Mouse (Mus musculus) ES-E14 (cell line): ENCODE measurements around the gene Rab42. TPM values are rescaled to one million over a fixed set of nuclear protein-coding genes. Genes with fewer than 3 reads are reported as not detected.
"Not testable (repeated sequence)": the region's sequence is repeated elsewhere in the genome, so short reads cannot be mapped to it uniquely, and the experiment has no call there.

ENCODE experiments used
- DNase-seq: peaks from one replicate; pipeline ENCODE4 v3.0.0-alpha.2; 2013; ENCODE audit warnings: low read depth, low spot score
- H3K27ac ChIP-seq: 2 replicates; pipeline ENCODE4 v1.5.1; 2012; ENCODE audit warnings: low read depth, mild to moderate bottlenecking, low read length, moderate library complexity, mixed read lengths; ENCODE audit not compliant: poor library complexity, insufficient read depth, severe bottlenecking
- H3K36me3 ChIP-seq: 2 replicates; pipeline ENCODE4 v1.6.1; 2012; ENCODE audit warnings: mild to moderate bottlenecking, low read length, moderate library complexity, mixed read lengths; ENCODE audit not compliant: control insufficient read depth, poor library complexity, insufficient read depth, severe bottlenecking
- H3K4me1 ChIP-seq, 2 experiments: fragments of 150-350 bp in 1 of 2; sonication (generic) in 1 of 2; 2 replicates each; pipeline ENCODE4 v1.6.1; 2012; ENCODE audit warnings: low read length in 2 of 2, mild to moderate bottlenecking in 1 of 2, mixed read lengths in 1 of 2; ENCODE audit not compliant: control insufficient read depth in 2 of 2, insufficient read depth in 2 of 2, poor library complexity in 1 of 2
- H3K4me3 ChIP-seq, 2 experiments: fragments of 150-350 bp in 1 of 2; sonication (generic) in 1 of 2; 2 replicates each; pipeline ENCODE4 v1.5.1; 2012; ENCODE audit warnings: low read length in 2 of 2, low read depth in 1 of 2, mild to moderate bottlenecking in 1 of 2, mixed read lengths in 1 of 2; ENCODE audit not compliant: insufficient read depth in 1 of 2, poor library complexity in 1 of 2, severe bottlenecking in 1 of 2
- H3K9ac ChIP-seq: 2 replicates; pipeline ENCODE4 v1.6.1; 2012; ENCODE audit warnings: low read depth, mild to moderate bottlenecking, low read length, mixed read lengths; ENCODE audit not compliant: poor library complexity, insufficient read depth, severe bottlenecking
- H3K9me3 ChIP-seq: fragments of 150-350 bp; sonication (generic); 2 replicates; pipeline ENCODE4 v1.6.1; 2012; ENCODE audit warnings: low read depth, mild to moderate bottlenecking, low read length; ENCODE audit not compliant: control insufficient read depth, insufficient read depth
- CHD2 ChIP-seq: IDR thresholded peaks from 2 replicates; pipeline ENCODE4 v1.6.1; 2014; ENCODE audit warnings: mild to moderate bottlenecking, low read depth, low read length, inconsistent platforms
- HCFC1 ChIP-seq: IDR thresholded peaks from 2 replicates; pipeline ENCODE4 v1.6.1; 2012; ENCODE audit warnings: low read length, inconsistent platforms, borderline replicate concordance; ENCODE audit not compliant: insufficient read depth
- MAFK ChIP-seq: IDR thresholded peaks from 2 replicates; pipeline ENCODE4 v1.6.1; 2014; ENCODE audit warnings: mild to moderate bottlenecking, low read depth, low read length, inconsistent platforms; ENCODE audit not compliant: insufficient read depth
- ZC3H11A ChIP-seq: IDR thresholded peaks from 2 replicates; pipeline ENCODE4 v1.6.1; 2012; ENCODE audit warnings: low read depth, mild to moderate bottlenecking, inconsistent platforms, low read length, borderline replicate concordance
- ZNF384 ChIP-seq: IDR thresholded peaks from 2 replicates; pipeline ENCODE4 v1.6.1; 2012; ENCODE audit warnings: low read depth, low read length, inconsistent platforms
- in situ Hi-C, 2 experiments: fragments of 600-800 bp; cut with MboI; formaldehyde crosslinking; loops; one replicate each; pipeline ENCODE4 v1.15.1; 2025; ENCODE audit warnings: low sequenced_read_pairs in 2 of 2, inconsistent platforms in 1 of 2; ENCODE audit not compliant: unreplicated experiment in 2 of 2
- total RNA-seq: library from RNA; depleted of rRNA; stranded (reverse); fragments of 300-350 nt; gene quantifications from 2 replicates; pipeline ENCODE4 v1.2.3, GENCODE M21; 2012

The Rab42 gene
- total RNA-seq, 1 experiment = 1.1 TPM

DNA sequence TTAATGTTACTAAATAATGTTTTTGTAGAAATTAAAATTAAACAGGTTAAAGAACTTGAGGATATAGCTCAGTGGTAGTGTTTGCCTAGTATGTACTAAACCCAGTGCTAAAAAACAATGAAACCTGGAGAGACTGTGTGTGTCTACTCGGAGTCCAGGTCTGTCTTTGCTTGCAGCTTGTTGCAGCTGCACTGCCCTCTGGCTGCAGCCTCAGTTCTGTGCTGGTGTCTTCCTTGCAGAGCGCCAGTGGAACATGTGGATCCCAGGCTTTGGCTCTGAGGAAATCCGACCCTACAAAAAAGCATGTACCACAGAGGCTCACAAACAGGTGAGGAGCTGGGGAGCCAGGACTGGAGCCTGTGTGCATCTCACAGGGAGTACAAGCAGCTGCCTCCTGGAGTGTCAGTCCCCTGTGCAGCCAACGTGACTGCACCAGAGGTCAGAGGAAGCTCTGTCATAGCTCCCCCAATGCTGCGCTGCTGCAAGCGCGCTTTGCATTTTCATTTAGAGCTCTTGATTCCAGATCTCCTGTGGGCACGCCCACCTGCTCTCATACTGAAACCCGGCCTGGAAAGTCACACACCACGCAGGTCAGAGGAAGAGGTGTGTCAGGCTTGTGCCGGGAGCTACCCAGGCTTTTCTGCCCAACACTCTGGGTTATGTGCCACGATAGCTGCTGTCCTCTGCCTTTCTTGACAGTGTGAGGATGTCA is 11.4 kb downstream of the Rab42 start:
- TF ChIP-seq ZNF384 (no peak), HCFC1 (no peak)
- Histone ChIP-seq H3K4me1 (peaks cover 0 to 5% of the 10 kb centered on the region in 2 experiments; a peak in 1 of 4 replicates), H3K9ac (no peak overlapping the region), H3K9me3 (no peaks in the 10 kb centered on the region), H3K36me3 (peaks cover 9% of the 10 kb centered on the region; the same call in 1 of the 2 replicates), H3K27ac (no peak overlapping the region), H3K4me3 (no peak overlapping the region)
- in situ Hi-C loops = no loop called here
- no peak for DNase-seq

DNA sequence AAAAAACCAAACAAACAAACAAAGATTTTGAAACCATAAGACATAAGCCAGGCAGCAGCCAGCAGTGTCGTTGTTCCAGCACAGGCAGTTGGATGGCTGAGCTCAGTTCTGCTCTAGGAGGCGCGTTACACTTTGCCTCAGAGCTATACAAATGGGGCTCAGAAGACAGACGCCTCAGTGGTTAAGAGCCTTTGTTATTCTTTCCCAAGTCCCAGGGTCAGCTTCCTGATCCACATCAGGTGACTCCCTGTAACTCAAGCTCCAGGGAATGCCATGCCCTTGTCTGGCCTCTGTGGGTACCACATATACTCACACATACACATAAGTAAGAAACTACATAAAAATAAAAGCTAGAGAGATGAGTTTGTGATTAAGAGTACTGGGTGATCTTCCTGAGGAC is 12.1 kb downstream of the Rab42 start:
- Histone ChIP-seq H3K36me3 (peaks cover 9% of the 10 kb centered on the region; the same call in 1 of the 2 replicates), H3K9ac (no peak overlapping the region), H3K4me1 (peaks cover 0 to 5% of the 10 kb centered on the region in 2 experiments; a peak in 1 of 4 replicates), H3K4me3 (no peak overlapping the region), H3K9me3 (no peaks in the 10 kb centered on the region), H3K27ac (no peak overlapping the region)
- in situ Hi-C loops = no loop called here
- TF ChIP-seq MAFK = no peak
- no peak for TF ChIP-seq ZC3H11A
- no peak for TF ChIP-seq HCFC1
- no peak for TF ChIP-seq CHD2
- TF ChIP-seq ZNF384 = no peak
- no peak for DNase-seq

- H3K27ac ChIP-seq, H3K9me3 ChIP-seq, in situ Hi-C loops, H3K4me1 ChIP-seq, DNase-seq: not testable (repeated sequence)
- peaks cover 11% of the 10 kb centered on the region; the same call in 1 of the 2 replicates for H3K36me3 ChIP-seq
- peak overlapping the region in 1 of 2 experiments; percentile 26; a peak in 1 of 4 replicates for H3K4me3 ChIP-seq
- peak overlapping the region; percentile 26; the same call in 1 of the 2 replicates for H3K9ac ChIP-seq
These were observed 14.3 kb downstream of the Rab42 start for GRCm38 (mm10) chr4:132288840-132289239.

DNA sequence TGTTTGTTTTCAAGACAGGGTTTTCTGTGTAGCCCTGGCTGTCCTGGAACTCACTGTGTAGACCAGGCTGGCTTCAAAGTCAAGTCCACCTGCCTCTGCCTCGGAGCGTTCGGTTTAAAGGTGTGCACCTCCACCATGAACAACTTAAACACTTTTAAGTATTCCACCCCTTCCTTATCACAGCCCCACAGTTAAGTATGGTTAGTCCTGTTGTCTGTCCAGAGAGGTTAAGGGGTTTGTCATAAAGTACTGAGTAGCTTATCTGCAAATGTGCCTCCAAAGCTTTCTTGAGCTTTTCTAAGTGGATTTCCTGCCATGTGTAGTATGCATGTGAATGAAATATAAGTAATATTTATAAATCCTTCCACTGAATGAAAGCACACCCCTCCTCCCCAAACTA is 27.2 kb downstream of the Rab42 start:
- no peaks in the 10 kb centered on the region for H3K9me3 ChIP-seq
- H3K36me3 ChIP-seq = no peaks in the 10 kb centered on the region
- H3K4me1 ChIP-seq = peaks cover 0 to 3% of the 10 kb centered on the region in 2 experiments; a peak in 2 of 4 replicates
- no peak for TF ChIP-seq MAFK
- TF ChIP-seq ZNF384 = no peak
- no peak for DNase-seq
- H3K9ac ChIP-seq = no peak overlapping the region; the same call in 1 of the 2 replicates
- in situ Hi-C loops = no loop called here
- no peak overlapping the region for H3K4me3 ChIP-seq
- H3K27ac ChIP-seq = no peak overlapping the region

- in situ Hi-C loops = no loop called here
- TF ChIP-seq MAFK = no peak
- TF ChIP-seq HCFC1 = peak; percentile 75
- peaks cover 0 to 3% of the 10 kb centered on the region in 2 experiments; a peak in 2 of 4 replicates for H3K4me1 ChIP-seq
These were observed 28.9 kb downstream of the Rab42 start, which contains the start of gene Taf12 for GRCm38 (mm10) chr4:132274156-132274862. Gene Taf12 (plus strand): TSS chr4:132274375.

More at GRCm38 (mm10) chr4:132274156-132274862, 28.9 kb downstream of the Rab42 start, which contains the start of gene Taf12:
- Histone ChIP-seq H3K27ac (peak within 1 kb of the TSS; percentile 95), H3K36me3 (no peaks in the 10 kb centered on the region), H3K4me3 (peak within 1 kb of the TSS; percentile 81 to 95), H3K9me3 (no peaks in the 10 kb centered on the region), H3K9ac (peak within 1 kb of the TSS; percentile 99)
- DNase-seq = peak; percentile 90
